Mouse (Mus musculus) G1E (cell line): ENCODE measurements around the gene Adam19. TPM values are rescaled to one million over a fixed set of nuclear protein-coding genes. Genes with fewer than 3 reads are reported as not detected.

ENCODE experiments used
- ATAC-seq: 2 replicates; pipeline ENCODE4 v1.8.0; 2016; ENCODE audit warnings: mild to moderate bottlenecking; ENCODE audit not compliant: insufficient number of reproducible peaks, poor library complexity, low FRiP score, severe bottlenecking; ENCODE audit errors: extremely low read depth
- DNase-seq: peaks from one replicate; pipeline ENCODE4 v3.0.0; 2012; ENCODE audit warnings: low spot score
- H3K27me3 ChIP-seq: 2 replicates; pipeline ENCODE4 v1.6.1; 2012; ENCODE audit warnings: mild to moderate bottlenecking, low read length, inconsistent platforms; ENCODE audit not compliant: insufficient read depth
- H3K36me3 ChIP-seq: replicated peaks from 2 replicates; pipeline ENCODE3; 2012; ENCODE audit warnings: mild to moderate bottlenecking, inconsistent platforms
- H3K4me1 ChIP-seq: 2 replicates; pipeline ENCODE4 v1.6.1; 2012; ENCODE audit warnings: low read depth, low read length, inconsistent platforms, mixed read lengths; ENCODE audit not compliant: insufficient read depth
- H3K4me3 ChIP-seq: 2 replicates; pipeline ENCODE4 v1.5.1; 2012; ENCODE audit warnings: low read depth, mild to moderate bottlenecking, inconsistent platforms, low read length, moderate library complexity, mixed read lengths
- H3K9me3 ChIP-seq: replicated peaks from 2 replicates; pipeline ENCODE4 v1.6.1; 2012; ENCODE audit warnings: inconsistent platforms
- CTCF ChIP-seq: IDR thresholded peaks from 2 replicates; pipeline ENCODE4 v1.5.1; 2012; ENCODE audit warnings: low read depth, low read length, inconsistent platforms, mixed read lengths
- GATA1 ChIP-seq: IDR thresholded peaks from 2 replicates; pipeline ENCODE4 v1.6.1; 2012; ENCODE audit warnings: borderline replicate concordance, low read length, inconsistent platforms, mixed read lengths
- GATA2 ChIP-seq: IDR thresholded peaks from 2 replicates; pipeline ENCODE4 v1.6.1; 2012; ENCODE audit warnings: low read depth, low read length, inconsistent platforms, borderline replicate concordance
- POLR2AphosphoS5 ChIP-seq: IDR thresholded peaks from 2 replicates; pipeline ENCODE4 v1.6.1; 2012; ENCODE audit warnings: low read depth, low read length, inconsistent platforms; ENCODE audit not compliant: insufficient replicate concordance
- TAL1 ChIP-seq: conservative IDR thresholded peaks from 2 replicates; pipeline ENCODE4 v1.6.1; 2012; ENCODE audit warnings: low read depth, low read length, inconsistent platforms, mixed read lengths
- polyA plus RNA-seq: library from polyadenylated mRNA; stranded (reverse); fragments of >175 nt; gene quantifications from 2 replicates; pipeline ENCODE4 v1.2.3, GENCODE M21; 2012
- total RNA-seq, 2 experiments: library from RNA; stranded (forward) in 1 of 2; stranded (reverse) in 1 of 2; fragments of 200-1000 nt in 1 of 2; fragments of >200 nt in 1 of 2; fragmentation: Nextera tagmentation in 1 of 2; gene quantifications; 2 replicates each; pipeline ENCODE4 v1.2.3; 2014 to 2017

The Adam19 gene
- total and polyA plus RNA-seq, 3 experiments = 0.11 TPM; not detected in 2

GRCm38 (mm10) chr11:46084568-46084967 is 28.8 kb downstream of the Adam19 start:
- no peak for ATAC-seq
- Histone ChIP-seq H3K4me1 (no peaks in the 10 kb centered on the region), H3K36me3 (no peaks in the 10 kb centered on the region)

GRCm38 (mm10) chr11:46085398-46086163 is 29.8 kb downstream of the Adam19 start:
- H3K4me1 ChIP-seq = no peaks in the 10 kb centered on the region
- no peaks in the 10 kb centered on the region for H3K9me3 ChIP-seq
- no peak overlapping the region for H3K4me3 ChIP-seq
- no peak for TF ChIP-seq POLR2AphosphoS5
- no peak for TF ChIP-seq GATA2
- TF ChIP-seq CTCF = no peak
- TF ChIP-seq TAL1 = no peak
- DNase-seq (no peak), ATAC-seq (no peak)
- H3K36me3 ChIP-seq = no peaks in the 10 kb centered on the region
- H3K27me3 ChIP-seq = no peaks in the 10 kb centered on the region

More at GRCm38 (mm10) chr11:46084568-46084967, 28.8 kb downstream of the Adam19 start:
- no peak for DNase-seq
- TF ChIP-seq CTCF (no peak), TAL1 (no peak), GATA2 (no peak), POLR2AphosphoS5 (no peak)
- no peaks in the 10 kb centered on the region for H3K9me3 ChIP-seq
- H3K27me3 ChIP-seq = no peaks in the 10 kb centered on the region
- H3K4me3 ChIP-seq = no peak overlapping the region

GRCm38 (mm10) chr11:46086446-46086845 is 30.7 kb downstream of the Adam19 start:
- H3K36me3 ChIP-seq = no peaks in the 10 kb centered on the region
- no peaks in the 10 kb centered on the region for H3K27me3 ChIP-seq
- H3K9me3 ChIP-seq = no peaks in the 10 kb centered on the region
- no peak for TF ChIP-seq TAL1
- TF ChIP-seq CTCF = no peak
- no peak for TF ChIP-seq POLR2AphosphoS5
- no peak for TF ChIP-seq GATA2
- TF ChIP-seq GATA1 = no peak
- H3K4me1 ChIP-seq = no peaks in the 10 kb centered on the region
- DNase-seq = no peak
- no peak overlapping the region for H3K4me3 ChIP-seq
- ATAC-seq = no peak

- no peaks in the 10 kb centered on the region for H3K4me1 ChIP-seq
- no peak overlapping the region for H3K4me3 ChIP-seq
- H3K36me3 ChIP-seq = no peaks in the 10 kb centered on the region
- no peak for TF ChIP-seq GATA2
- TF ChIP-seq GATA1 = no peak
- TF ChIP-seq TAL1 = no peak
- TF ChIP-seq CTCF = no peak
- TF ChIP-seq POLR2AphosphoS5 = no peak
- DNase-seq = no peak
- no peaks in the 10 kb centered on the region for H3K27me3 ChIP-seq
- no peak for ATAC-seq
- H3K9me3 ChIP-seq = no peaks in the 10 kb centered on the region
These were observed 33.4 kb downstream of the Adam19 start for GRCm38 (mm10) chr11:46089081-46089713.

GRCm38 (mm10) chr11:46090036-46090725 is 34.4 kb downstream of the Adam19 start:
- no peak for TF ChIP-seq GATA2
- no peak for TF ChIP-seq POLR2AphosphoS5
- TF ChIP-seq CTCF = no peak
- no peak for TF ChIP-seq TAL1
- TF ChIP-seq GATA1 = no peak
- Histone ChIP-seq H3K4me3 (no peak overlapping the region), H3K36me3 (no peaks in the 10 kb centered on the region), H3K4me1 (no peaks in the 10 kb centered on the region), H3K27me3 (no peaks in the 10 kb centered on the region; the same call in 1 of the 2 replicates), H3K9me3 (no peaks in the 10 kb centered on the region)
- DNase-seq (no peak), ATAC-seq (no peak)

GRCm38 (mm10) chr11:46090951-46091667 is 35.3 kb downstream of the Adam19 start:
- TF ChIP-seq GATA1 = no peak
- TF ChIP-seq CTCF = no peak
- TF ChIP-seq POLR2AphosphoS5 = no peak
- no peak for TF ChIP-seq TAL1
- TF ChIP-seq GATA2 = no peak
- Histone ChIP-seq H3K27me3 (no peaks in the 10 kb centered on the region; the same call in 1 of the 2 replicates), H3K9me3 (no peaks in the 10 kb centered on the region), H3K36me3 (no peaks in the 10 kb centered on the region), H3K4me1 (no peaks in the 10 kb centered on the region), H3K4me3 (no peak overlapping the region)
- no peak for ATAC-seq
- DNase-seq = no peak
